Mouse (Mus musculus): ENCODE results near the gene Olfr1424. TPM values are rescaled to one million over a fixed set of nuclear protein-coding genes. Genes with fewer than 3 reads are reported as not detected.

The Olfr1424 gene
- total RNA-seq, 1 experiment from 2014 or later = not detected

Other genes with a start within 250 kb of the Olfr1424 start
- 11.0 and 12.8 TPM in 2 replicates for gene Stx3, start 243.3 kb downstream of the Olfr1424 start, total RNA-seq (2021)
- not detected in 2 replicates for gene Olfr1417, start 223.5 kb downstream of the Olfr1424 start, total RNA-seq (2021)
- not detected in 2 replicates for gene Olfr1418, start 201.6 kb downstream of the Olfr1424 start, total RNA-seq (2021)
- not detected in 2 replicates for gene Olfr1419, start 187.6 kb downstream of the Olfr1424 start, total RNA-seq (2021)
- gene Olfr1420, start 176.1 kb downstream of the Olfr1424 start, total RNA-seq (2021) = not detected in 2 replicates
- 28.9 and 30.0 TPM in 2 replicates for gene Patl1, start 150.3 kb downstream of the Olfr1424 start, total RNA-seq (2021)
- 91.9 and 111 TPM in 2 replicates for gene Osbp, start 96.7 kb downstream of the Olfr1424 start, total RNA-seq (2021)
- gene Olfr1423, start 21.4 kb downstream of the Olfr1424 start, total RNA-seq (2021) = not detected in 2 replicates
- gene Olfr1425, start 15.0 kb upstream of the Olfr1424 start, total RNA-seq (2021) = not detected in 2 replicates
- not detected in 2 replicates for gene Olfr1426, start 29.3 kb upstream of the Olfr1424 start, total RNA-seq (2021)
- gene Olfr1427, start 40.7 kb upstream of the Olfr1424 start, total RNA-seq (2021) = not detected in 2 replicates
- gene Olfr1428, start 53.2 kb upstream of the Olfr1424 start, total RNA-seq (2021) = not detected in 2 replicates
- not detected in 2 replicates for gene Olfr76, start 60.5 kb upstream of the Olfr1424 start, total RNA-seq (2021)
- not detected in 2 replicates for gene Olfr1555-ps1, start 107.4 kb upstream of the Olfr1424 start, total RNA-seq (2021)
- not detected in 2 replicates for gene Olfr1431, start 138.0 kb upstream of the Olfr1424 start, total RNA-seq (2021)
- not detected in 2 replicates for gene Olfr1432, start 169.9 kb upstream of the Olfr1424 start, total RNA-seq (2021)
- not detected in 2 replicates for gene Olfr262, start 179.0 kb upstream of the Olfr1424 start, total RNA-seq (2021)
- not detected in 2 replicates for gene Olfr235, start 198.3 kb upstream of the Olfr1424 start, total RNA-seq (2021)
- gene Olfr1434, start 217.2 kb upstream of the Olfr1424 start, total RNA-seq (2021) = not detected in 2 replicates
- not detected in 2 replicates for gene Olfr1436, start 236.4 kb upstream of the Olfr1424 start, total RNA-seq (2021)